Mouse (Mus musculus) myocyte (in vitro differentiated cells): ENCODE measurements at regions not wholly inside any gene's neighbourhood (a gene's known extent, or its start where the extent isn't known, plus 50 kb on each side); places are given as distances from the start of the nearest gene placed in this dataset.

Experiments used
- E2F4 ChIP-seq: IDR thresholded peaks from one replicate; pipeline ENCODE4 v1.6.1; 2011; ENCODE audit warnings: mild to moderate bottlenecking, control low read depth, moderate library complexity; ENCODE audit not compliant: insufficient read depth
- MAX ChIP-seq: IDR thresholded peaks from one replicate; pipeline ENCODE4 v1.6.1; 2011; ENCODE audit warnings: low read depth, mild to moderate bottlenecking, control low read depth
- MYOG ChIP-seq, 3 experiments: IDR thresholded peaks; one replicate each; pipeline ENCODE4 v1.6.1; 2011; ENCODE audit warnings: control low read depth in 2 of 3, low read depth in 2 of 3, mild to moderate bottlenecking in 2 of 3; ENCODE audit not compliant: insufficient read length in 2 of 3, control insufficient read depth in 1 of 3, insufficient read depth in 1 of 3
- POLR2A ChIP-seq: IDR thresholded peaks from one replicate; pipeline ENCODE4 v1.6.1; 2011; ENCODE audit warnings: low read depth, mild to moderate bottlenecking, control low read depth, moderate library complexity; ENCODE audit not compliant: insufficient read length
- POLR2AphosphoS2 ChIP-seq: IDR thresholded peaks from one replicate; pipeline ENCODE4 v1.6.1; 2011; ENCODE audit warnings: low read depth, control low read depth; ENCODE audit not compliant: insufficient read length
- SRF ChIP-seq: IDR thresholded peaks from one replicate; pipeline ENCODE4 v1.6.1; 2011; ENCODE audit warnings: low read depth; ENCODE audit not compliant: control insufficient read depth, insufficient read length
- TCF12 ChIP-seq: IDR thresholded peaks from one replicate; pipeline ENCODE4 v1.6.1; 2011; ENCODE audit warnings: mild to moderate bottlenecking, control low read depth; ENCODE audit not compliant: poor library complexity, insufficient read depth, severe bottlenecking
- TCF3 ChIP-seq: IDR thresholded peaks from one replicate; pipeline ENCODE4 v1.6.1; 2011; ENCODE audit warnings: low read depth, control low read depth; ENCODE audit not compliant: insufficient read length
- USF1 ChIP-seq: IDR thresholded peaks from one replicate; pipeline ENCODE4 v1.6.1; 2011; ENCODE audit warnings: low read depth, mild to moderate bottlenecking, control low read depth, moderate library complexity

GRCm38 (mm10) chr7:83476161-83476495, 108.6 kb upstream of the Tmc3 start:
- TF ChIP-seq MYOG (IDR thresholded peaks at IDR 0.05; ENCODE audit: control insufficient read depth in 1 of 3, insufficient read depth in 1 of 3, insufficient read length in 2 of 3, low read depth in 2 of 3) (no peak), POLR2AphosphoS2 (no peak), TCF3 (no peak), SRF (no peak), POLR2A (no peak), TCF12 (no peak), MAX (no peak), E2F4 (no peak), USF1 (no peak)
